Mouse (Mus musculus) stomach, embryonic 15.5 days (tissue): ENCODE measurements around the gene Paxip1. TPM values are rescaled to one million over a fixed set of nuclear protein-coding genes. Genes with fewer than 3 reads are reported as not detected.
A peak's percentile ranks its signal among the peaks of the same experiment; 100 is the strongest.

ENCODE experiments used
- ATAC-seq: fragments of 200-750 bp; cut with Nextera tagmentation; 2 replicates; pipeline ENCODE4 v1.8.0; 2017; ENCODE audit warnings: low read depth, moderate number of reproducible peaks, moderate TSS enrichment; ENCODE audit not compliant: insufficient read depth, low FRiP score
- H3K27ac ChIP-seq: fragments of 300-500 bp; sonication (generic); 2 replicates; pipeline ENCODE4 v1.5.1; 2015; ENCODE audit warnings: mild to moderate bottlenecking, inconsistent platforms
- H3K27me3 ChIP-seq: fragments of 300-500 bp; sonication (generic); replicated peaks from 2 replicates; pipeline ENCODE4 v1.6.1; 2015; ENCODE audit warnings: inconsistent platforms
- H3K36me3 ChIP-seq: fragments of 300-500 bp; sonication (generic); 2 replicates; pipeline ENCODE4 v1.6.1; 2015; ENCODE audit warnings: inconsistent platforms
- H3K4me1 ChIP-seq: fragments of 300-500 bp; sonication (generic); 2 replicates; pipeline ENCODE4 v1.6.1; 2015; ENCODE audit warnings: inconsistent platforms
- H3K4me2 ChIP-seq: fragments of 300-500 bp; sonication (generic); 2 replicates; pipeline ENCODE4 v1.6.1; 2015; ENCODE audit warnings: mild to moderate bottlenecking, inconsistent platforms
- H3K4me3 ChIP-seq: fragments of 300-500 bp; sonication (generic); replicated peaks from 2 replicates; pipeline ENCODE4 v1.5.1; 2015; ENCODE audit warnings: inconsistent platforms
- H3K9ac ChIP-seq: fragments of 300-500 bp; sonication (generic); 2 replicates; pipeline ENCODE4 v1.6.1; 2015; ENCODE audit warnings: inconsistent platforms
- H3K9me3 ChIP-seq: fragments of 300-500 bp; sonication (generic); 2 replicates; pipeline ENCODE4 v1.6.1; 2016; ENCODE audit warnings: inconsistent platforms
- WGBS: fragments of 180-500 bp; shearing (Covaris S2); methylation state at CpG from one replicate; pipeline ENCODE4 v1.1.7; 2015; 5-methylcytosine and 5-hydroxymethylcytosine counted together
- polyA plus RNA-seq: library from polyadenylated mRNA; unstranded; fragments of >200 nt; fragmentation: Nextera tagmentation; extraction: Ambion mirVana; gene quantifications from 2 replicates; pipeline ENCODE4 v1.2.1, GENCODE M21; 2015

The Paxip1 gene
- polyA plus RNA-seq, 1 experiment from 2014 or later, result 28.0 TPM

DNA sequence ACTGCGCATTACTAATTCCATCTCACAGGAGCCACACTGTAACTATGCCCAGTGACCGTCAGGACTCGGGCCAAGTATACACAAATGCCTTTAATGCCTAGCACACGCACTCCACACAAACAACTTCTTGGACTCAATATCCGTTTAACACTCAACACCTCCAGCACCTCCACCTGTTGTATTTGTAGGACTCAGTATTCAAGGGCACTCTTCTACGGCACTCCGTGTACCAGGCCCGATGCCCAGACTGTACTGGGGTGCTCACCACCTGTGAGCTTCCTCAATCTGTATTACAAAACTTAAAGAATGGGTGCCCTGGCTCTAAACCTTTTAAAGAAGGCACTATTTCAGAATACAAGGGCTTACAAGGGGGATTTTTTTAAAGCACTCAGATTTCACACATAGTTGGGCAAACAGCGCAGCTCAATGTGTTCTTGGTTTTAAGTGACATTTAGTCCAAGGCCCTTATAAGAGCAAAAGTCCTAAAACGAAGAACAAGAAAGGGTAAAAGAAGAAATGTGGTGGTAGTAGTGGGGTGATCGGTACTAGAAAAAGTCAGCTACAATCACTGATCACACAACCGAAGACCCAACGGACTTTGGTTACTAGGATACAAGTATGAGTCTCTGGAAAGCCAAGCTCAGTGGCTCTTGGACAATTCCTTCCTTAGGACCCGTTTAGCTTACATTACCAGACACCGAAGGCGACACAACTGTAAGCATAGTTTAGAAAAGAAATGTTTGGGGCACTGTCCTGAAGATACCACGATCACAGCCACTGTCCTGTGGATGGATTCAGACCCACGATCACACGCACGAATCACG lies 1.2 kb downstream of the Paxip1 start:
- H3K27me3 ChIP-seq, result no peaks in the 10 kb centered on the region
- WGBS, result 22% methylated on average over 21 of the region's 21 CpGs
- peaks cover 25% of the 10 kb centered on the region for H3K36me3 ChIP-seq
- no peak for ATAC-seq
- H3K4me2 ChIP-seq, result peak overlapping the region; percentile 65
- peaks cover 10% of the 10 kb centered on the region for H3K4me1 ChIP-seq
- no peaks in the 10 kb centered on the region for H3K9me3 ChIP-seq
- H3K27ac ChIP-seq, result peak overlapping the region; percentile 93; the same call in 1 of the 2 replicates
- peak overlapping the region; percentile 61 for H3K9ac ChIP-seq
- peak overlapping the region; percentile 66 for H3K4me3 ChIP-seq

DNA sequence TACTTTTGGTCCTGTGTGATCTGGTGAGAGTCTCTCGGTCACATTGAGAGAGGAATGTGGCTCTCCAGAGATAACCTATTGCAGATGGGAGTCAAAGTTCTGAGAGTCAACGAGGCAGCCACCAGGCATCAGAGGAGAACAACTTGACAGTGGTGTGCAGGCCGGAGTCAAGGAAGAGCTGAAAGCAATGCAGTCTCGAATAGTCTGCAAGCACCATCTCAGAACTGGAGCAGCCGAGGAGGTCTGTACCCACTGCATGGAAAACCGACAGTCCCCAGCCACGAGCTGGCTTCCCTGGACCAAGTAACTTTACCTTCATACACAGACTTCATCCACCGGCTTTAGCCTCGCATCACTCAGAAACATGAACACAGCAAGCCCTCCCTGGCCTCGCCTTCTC lies 1.9 kb downstream of the Paxip1 start:
- no peak overlapping the region for H3K9ac ChIP-seq
- H3K9me3 ChIP-seq, result no peaks in the 10 kb centered on the region
- H3K4me3 ChIP-seq, result peak overlapping the region; percentile 66
- peak overlapping the region; percentile 65 for H3K4me2 ChIP-seq
- WGBS, result 64% methylated on average over 10 of the region's 10 CpGs
- no peaks in the 10 kb centered on the region for H3K27me3 ChIP-seq
- H3K36me3 ChIP-seq, result peaks cover 30% of the 10 kb centered on the region
- no peak for ATAC-seq
- no peak overlapping the region for H3K27ac ChIP-seq
- peaks cover 10% of the 10 kb centered on the region for H3K4me1 ChIP-seq

DNA sequence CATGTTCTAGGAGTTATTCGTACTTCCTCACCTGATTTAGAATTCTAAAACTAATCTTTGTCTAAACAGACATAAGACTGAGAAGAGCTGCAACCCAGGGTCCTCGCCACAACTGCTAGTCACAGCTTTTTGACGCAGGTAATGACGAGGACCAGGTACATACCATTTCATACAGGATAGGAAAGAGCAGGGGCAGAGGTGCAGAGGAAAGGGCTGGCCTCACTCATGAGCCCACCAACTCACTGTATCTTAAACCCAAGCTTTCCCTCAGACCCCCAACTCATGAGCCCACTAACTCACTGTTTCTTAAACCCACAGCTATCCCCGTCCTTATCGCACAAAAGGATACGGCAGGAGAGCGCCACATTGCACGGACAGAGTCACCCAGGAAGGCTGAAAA lies 8.1 kb downstream of the Paxip1 start:
- no peak for ATAC-seq
- Histone ChIP-seq H3K4me1 (no peaks in the 10 kb centered on the region), H3K9ac (no peak overlapping the region), H3K9me3 (no peaks in the 10 kb centered on the region), H3K4me2 (no peak overlapping the region), H3K27me3 (no peaks in the 10 kb centered on the region), H3K36me3 (peaks cover 65% of the 10 kb centered on the region), H3K27ac (no peak overlapping the region), H3K4me3 (no peak overlapping the region)
- whole genome bisulfite sequencing, result 91% methylated on average over 9 of the region's 9 CpGs

DNA sequence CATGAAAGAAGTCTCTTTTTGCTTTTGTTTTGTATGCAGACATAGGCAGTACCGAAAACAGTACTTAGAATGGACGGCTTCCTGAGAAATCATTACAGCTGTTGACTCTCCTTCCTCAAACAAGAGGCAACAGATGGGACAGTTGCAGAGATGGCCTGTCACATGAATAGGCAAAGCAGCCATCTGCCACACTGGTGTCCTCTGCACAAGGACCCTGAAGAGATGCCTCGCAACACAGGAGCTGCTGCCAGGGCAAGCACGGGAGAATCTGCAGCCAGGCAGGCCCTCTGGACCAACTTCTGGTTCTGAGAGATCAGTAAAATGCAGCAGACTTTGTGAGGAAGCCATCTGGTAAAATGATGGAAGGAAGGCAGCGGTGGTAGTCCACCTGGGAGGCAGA lies 23.5 kb downstream of the Paxip1 start:
- no peak for ATAC-seq

DNA sequence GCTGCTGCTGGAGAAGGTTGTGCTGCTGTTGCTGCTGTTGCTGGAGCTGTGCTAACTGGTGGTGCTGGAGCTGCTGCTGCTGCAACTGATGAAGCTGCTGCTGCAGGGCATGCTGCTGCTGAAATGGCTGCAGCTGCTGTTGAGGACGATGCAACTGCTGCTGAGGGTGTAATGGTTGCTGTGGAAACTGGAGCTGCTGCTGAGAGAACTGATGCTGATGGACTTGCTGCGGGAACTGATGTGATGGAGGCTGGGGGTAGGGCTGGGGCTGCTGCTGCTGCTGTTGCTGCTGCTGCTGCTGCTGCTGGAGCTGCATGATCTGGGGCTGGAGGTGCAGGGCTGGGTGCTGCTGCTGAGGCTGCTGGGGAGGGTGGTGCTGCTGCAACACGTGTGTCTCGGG lies 25.7 kb downstream of the Paxip1 start:
- H3K4me1 ChIP-seq, result no peaks in the 10 kb centered on the region
- peaks cover 41% of the 10 kb centered on the region for H3K36me3 ChIP-seq
- no peak overlapping the region for H3K9ac ChIP-seq
- H3K4me3 ChIP-seq, result no peak overlapping the region
- H3K27ac ChIP-seq, result no peak overlapping the region
- H3K4me2 ChIP-seq, result no peak overlapping the region
- no peak for ATAC-seq
- WGBS, result 90% methylated on average over 4 of the region's 4 CpGs
- no peaks in the 10 kb centered on the region for H3K9me3 ChIP-seq
- no peaks in the 10 kb centered on the region for H3K27me3 ChIP-seq

More for the DNA sequence above, 23.5 kb downstream of the Paxip1 start:
- Histone ChIP-seq H3K9ac (no peak overlapping the region), H3K4me3 (no peak overlapping the region), H3K27me3 (no peaks in the 10 kb centered on the region), H3K27ac (no peak overlapping the region), H3K9me3 (no peaks in the 10 kb centered on the region), H3K4me1 (no peaks in the 10 kb centered on the region), H3K4me2 (no peak overlapping the region), H3K36me3 (peaks cover 42% of the 10 kb centered on the region)
- WGBS, result 81% methylated on average over 5 of the region's 5 CpGs

DNA sequence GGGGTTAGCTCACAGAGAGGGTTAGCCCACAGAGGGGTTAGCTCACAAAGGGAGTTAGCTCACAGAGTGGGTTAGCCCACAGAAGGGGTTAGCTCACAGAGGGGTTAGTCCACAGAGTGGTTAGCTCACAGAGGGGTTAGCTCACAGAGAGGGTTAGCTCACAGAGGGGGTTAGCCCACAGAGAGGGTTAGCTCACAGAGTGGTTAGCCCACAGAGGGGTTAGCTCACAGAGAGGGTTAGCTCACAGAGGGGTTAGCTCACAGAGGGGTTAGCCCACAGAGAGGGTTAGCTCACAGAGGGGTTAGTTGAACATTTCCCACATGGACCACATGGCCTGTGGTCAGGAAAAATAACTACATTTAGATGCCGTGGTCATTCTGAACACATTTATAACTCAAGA lies 46.5 kb downstream of the Paxip1 start:
- no peak overlapping the region for H3K4me2 ChIP-seq
- H3K36me3 ChIP-seq, result peaks cover 47% of the 10 kb centered on the region
- ATAC-seq, result no peak
- no peak overlapping the region for H3K27ac ChIP-seq
- no peak overlapping the region for H3K4me3 ChIP-seq
- WGBS, result 95% methylated on average over 1 of the region's 1 CpGs
- H3K9ac ChIP-seq, result no peak overlapping the region
- no peaks in the 10 kb centered on the region for H3K9me3 ChIP-seq
- H3K27me3 ChIP-seq, result no peaks in the 10 kb centered on the region
- no peaks in the 10 kb centered on the region for H3K4me1 ChIP-seq

DNA sequence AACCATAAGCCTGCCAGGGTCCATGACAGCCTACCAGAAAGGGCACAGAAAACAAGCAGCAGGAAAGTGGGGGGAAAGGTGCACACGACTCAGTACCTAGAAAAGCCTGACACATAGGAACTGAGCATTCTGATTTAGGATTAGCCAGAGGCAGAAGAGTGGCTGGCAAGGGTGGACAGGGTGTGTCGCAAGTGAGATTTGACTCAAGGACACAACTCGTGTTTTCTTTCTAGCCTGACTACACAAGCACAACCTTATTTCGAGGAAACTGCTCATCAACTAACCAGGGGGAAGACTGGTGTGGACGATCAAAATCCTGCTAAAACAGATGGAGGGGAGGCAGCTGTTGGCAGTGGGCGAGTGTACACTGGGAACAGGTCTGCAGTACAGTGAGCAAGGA lies 52.3 kb downstream of the Paxip1 start:
- Histone ChIP-seq H3K4me3 (no peak overlapping the region), H3K4me2 (no peak overlapping the region), H3K9me3 (no peaks in the 10 kb centered on the region; the same call in 1 of the 2 replicates), H3K4me1 (no peaks in the 10 kb centered on the region), H3K36me3 (peaks cover 22% of the 10 kb centered on the region), H3K27ac (no peak overlapping the region), H3K27me3 (no peaks in the 10 kb centered on the region), H3K9ac (no peak overlapping the region)
- 78% methylated on average over 6 of the region's 6 CpGs for WGBS
- no peak for ATAC-seq

DNA sequence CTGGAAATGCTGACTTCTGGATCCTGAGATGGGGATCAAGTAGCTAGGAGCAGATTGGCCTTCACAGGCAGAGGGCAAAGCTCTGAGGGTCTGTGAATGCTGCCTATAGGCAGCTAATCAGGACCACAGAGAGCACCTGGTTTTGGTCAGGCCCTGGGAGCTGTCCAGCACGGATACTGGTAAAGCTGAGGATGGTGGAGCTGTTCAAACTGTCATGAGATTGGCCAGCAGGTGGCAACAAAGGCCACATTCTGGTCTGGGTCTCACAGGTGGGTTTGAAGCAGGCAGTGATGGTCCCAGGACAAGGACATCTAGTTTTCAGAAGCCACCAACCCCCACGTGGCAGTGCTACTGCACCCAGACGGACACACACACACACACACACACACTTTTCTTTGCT lies 54.3 kb downstream of the Paxip1 start:
- peak; percentile 67; the same call in 1 of the 2 replicates for ATAC-seq
- WGBS, result 2% methylated on average over 3 of the region's 3 CpGs
- Histone ChIP-seq H3K4me1 (no peaks in the 10 kb centered on the region), H3K9me3 (no peaks in the 10 kb centered on the region; the same call in 1 of the 2 replicates), H3K27ac (no peak overlapping the region), H3K4me2 (no peak overlapping the region), H3K4me3 (no peak overlapping the region), H3K36me3 (peaks cover 11% of the 10 kb centered on the region; the same call in 1 of the 2 replicates), H3K9ac (no peak overlapping the region), H3K27me3 (no peaks in the 10 kb centered on the region)

DNA sequence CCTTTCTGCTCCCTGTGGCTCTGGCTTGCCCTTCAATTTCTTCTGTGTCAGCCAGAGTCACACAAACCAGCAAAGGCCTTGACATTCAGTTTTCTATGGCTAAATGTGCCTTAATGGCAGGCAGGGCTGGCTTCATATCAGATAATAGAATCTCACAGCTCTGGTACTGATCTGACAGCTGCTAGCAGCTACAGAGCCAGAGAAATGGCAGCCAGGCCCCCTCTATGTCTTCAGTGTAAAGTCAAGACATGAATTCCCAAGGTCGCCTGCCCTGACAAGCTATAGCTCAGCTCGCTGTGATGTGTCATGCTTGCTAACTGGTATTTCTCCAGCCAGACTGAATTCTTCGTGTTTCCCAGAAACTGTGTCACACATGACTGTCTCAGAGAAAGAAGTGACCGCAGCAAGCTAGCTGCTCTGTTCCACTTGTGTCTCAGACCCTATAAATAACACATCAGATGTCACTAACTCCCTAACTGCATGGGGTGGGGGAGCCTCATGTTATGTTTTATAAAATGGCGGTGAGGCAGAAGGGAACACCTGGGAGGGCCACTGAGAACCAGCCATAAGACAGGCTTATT lies 59.1 kb downstream of the Paxip1 start:
- Histone ChIP-seq H3K4me3 (no peak overlapping the region), H3K9ac (no peak overlapping the region)
- WGBS, result 72% methylated on average over 5 of the region's 5 CpGs

DNA sequence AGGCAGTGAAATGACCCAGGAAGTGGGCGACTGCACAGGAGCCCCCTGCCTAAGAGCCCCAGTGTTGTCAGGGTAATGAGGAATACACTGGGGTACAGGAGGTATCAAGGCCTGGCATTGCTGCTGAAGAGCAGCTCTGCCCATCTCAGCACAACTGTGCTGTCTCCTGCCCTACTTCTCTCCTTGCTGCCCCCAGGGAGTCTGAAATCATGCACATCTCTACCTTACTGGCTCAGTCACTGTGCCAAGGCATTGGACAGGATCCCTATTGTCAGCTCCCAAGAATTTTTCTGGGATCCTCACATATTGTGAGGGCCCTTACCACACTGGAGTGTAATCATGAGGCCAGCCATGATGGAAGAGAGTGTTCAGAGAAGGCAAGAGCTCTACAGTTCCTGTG lies 60.1 kb downstream of the Paxip1 start:
- H3K36me3 ChIP-seq, result no peaks in the 10 kb centered on the region
- WGBS, result 70% methylated on average over 1 of the region's 1 CpGs
- H3K27ac ChIP-seq, result no peak overlapping the region
- ATAC-seq, result no peak
- no peak overlapping the region for H3K4me2 ChIP-seq
- no peak overlapping the region for H3K4me3 ChIP-seq
- H3K9me3 ChIP-seq, result no peaks in the 10 kb centered on the region; the same call in 1 of the 2 replicates
- no peaks in the 10 kb centered on the region for H3K27me3 ChIP-seq
- no peak overlapping the region for H3K9ac ChIP-seq
- no peaks in the 10 kb centered on the region for H3K4me1 ChIP-seq

More for the DNA sequence above, 59.1 kb downstream of the Paxip1 start:
- Histone ChIP-seq H3K9me3 (no peaks in the 10 kb centered on the region; the same call in 1 of the 2 replicates), H3K27ac (no peak overlapping the region), H3K4me1 (no peaks in the 10 kb centered on the region), H3K27me3 (no peaks in the 10 kb centered on the region), H3K4me2 (no peak overlapping the region), H3K36me3 (no peaks in the 10 kb centered on the region)
- ATAC-seq, result no peak

DNA sequence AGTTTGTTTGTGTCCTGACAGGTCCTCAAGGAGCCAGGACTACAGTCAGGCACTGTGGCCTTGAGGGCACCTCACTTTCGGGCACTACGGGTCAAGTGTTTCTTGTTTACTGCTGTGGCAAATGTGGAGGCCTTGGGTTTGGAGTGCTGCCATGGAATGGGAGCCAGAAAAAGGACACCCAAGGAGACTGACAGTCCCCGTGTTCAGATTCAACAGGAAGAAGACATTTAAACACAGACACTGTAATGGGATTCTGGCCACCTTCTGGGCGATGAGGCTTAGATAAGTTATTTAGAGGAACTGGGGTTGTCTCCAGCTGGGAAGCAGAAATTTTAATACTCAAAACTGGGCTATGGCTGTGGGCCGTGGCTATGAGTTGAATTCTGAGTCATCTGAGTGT lies 60.8 kb downstream of the Paxip1 start:
- Histone ChIP-seq H3K4me2 (no peak overlapping the region), H3K36me3 (no peaks in the 10 kb centered on the region), H3K4me1 (no peaks in the 10 kb centered on the region), H3K27ac (no peak overlapping the region), H3K4me3 (no peak overlapping the region), H3K9ac (no peak overlapping the region), H3K27me3 (no peaks in the 10 kb centered on the region), H3K9me3 (no peaks in the 10 kb centered on the region; the same call in 1 of the 2 replicates)
- ATAC-seq, result no peak
- WGBS, result 57% methylated on average over 5 of the region's 5 CpGs

DNA sequence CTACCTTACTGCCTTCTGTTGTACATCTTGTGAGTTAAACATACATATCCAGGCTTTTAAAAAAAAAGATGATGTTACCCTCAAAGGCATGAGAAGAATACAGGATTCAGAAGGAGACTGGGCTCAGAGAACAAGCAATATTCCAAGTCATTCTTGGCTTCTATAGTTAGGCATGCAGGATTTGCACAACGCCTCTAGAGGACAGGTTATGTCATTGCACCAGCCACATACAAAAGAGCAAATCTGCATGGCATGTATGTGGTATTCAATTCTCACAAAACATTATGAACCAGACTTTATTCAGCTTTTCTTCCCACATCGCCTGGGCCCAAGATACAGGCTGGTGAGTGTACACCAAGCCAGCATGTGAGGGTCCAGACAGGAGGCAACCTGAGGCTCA lies 67.0 kb downstream of the Paxip1 start:
- H3K27me3 ChIP-seq, result no peaks in the 10 kb centered on the region
- no peaks in the 10 kb centered on the region for H3K9me3 ChIP-seq
- no peak overlapping the region for H3K27ac ChIP-seq
- no peak overlapping the region for H3K4me3 ChIP-seq
- no peaks in the 10 kb centered on the region for H3K36me3 ChIP-seq
- no peaks in the 10 kb centered on the region for H3K4me1 ChIP-seq
- ATAC-seq, result no peak
- no peak overlapping the region for H3K4me2 ChIP-seq
- no peak overlapping the region for H3K9ac ChIP-seq
- WGBS, result 28% methylated on average over 2 of the region's 2 CpGs
